Mouse (Mus musculus) gastrocnemius, postnatal 14 days (tissue): Measurements from ENCODE around the gene Picalm. TPM values are rescaled to one million over a fixed set of nuclear protein-coding genes. Genes with fewer than 3 reads are reported as not detected.
"Not testable (repeated sequence)": the region's sequence is repeated elsewhere in the genome, so short reads cannot be mapped to it uniquely, and the experiment has no call there.

Experiments
- DNase-seq: peaks from one replicate; pipeline ENCODE4 v3.0.0; 2021; ENCODE audit warnings: mixed read lengths
- intact Hi-C: fragments of 180-260 bp; cut with DNase I; formaldehyde crosslinking; loops from one replicate; pipeline ENCODE4 v1.15.1; 2025; ENCODE audit warnings: low total_unique reads
- total RNA-seq, 2 experiments: library from RNA; stranded (reverse); gene quantifications; 2 replicates each; pipeline ENCODE4 v1.2.3; 2021

The Picalm gene
- total RNA-seq, 2 experiments from 2014 or later: 111 to 140 TPM

DNA sequence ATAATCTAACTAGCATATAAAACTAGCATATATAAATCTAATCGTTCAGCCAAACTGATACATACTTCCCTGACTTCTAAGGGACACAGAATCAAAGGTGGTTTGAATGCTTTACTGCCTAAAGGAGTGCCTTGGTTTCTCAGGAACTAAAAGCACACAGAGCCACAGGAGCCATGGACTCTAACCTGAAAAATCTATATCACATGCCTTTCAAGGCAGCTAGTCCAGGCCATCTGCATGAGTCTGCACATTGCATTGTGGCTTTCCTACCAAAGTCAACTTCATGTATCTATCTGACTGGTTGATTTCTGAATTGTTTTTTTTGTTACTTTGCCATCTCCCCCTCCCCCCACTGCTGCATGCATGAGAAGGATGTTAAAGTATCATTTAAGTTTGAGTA lies 50.6 kb downstream of the Picalm start:
- intact Hi-C loops: no loop called here
- no peak for DNase-seq

GRCm38 (mm10) chr7:90200251-90200650 lies 70.2 kb downstream of the Picalm start:
- intact Hi-C loops: no loop called here
- DNase-seq: no peak

DNA sequence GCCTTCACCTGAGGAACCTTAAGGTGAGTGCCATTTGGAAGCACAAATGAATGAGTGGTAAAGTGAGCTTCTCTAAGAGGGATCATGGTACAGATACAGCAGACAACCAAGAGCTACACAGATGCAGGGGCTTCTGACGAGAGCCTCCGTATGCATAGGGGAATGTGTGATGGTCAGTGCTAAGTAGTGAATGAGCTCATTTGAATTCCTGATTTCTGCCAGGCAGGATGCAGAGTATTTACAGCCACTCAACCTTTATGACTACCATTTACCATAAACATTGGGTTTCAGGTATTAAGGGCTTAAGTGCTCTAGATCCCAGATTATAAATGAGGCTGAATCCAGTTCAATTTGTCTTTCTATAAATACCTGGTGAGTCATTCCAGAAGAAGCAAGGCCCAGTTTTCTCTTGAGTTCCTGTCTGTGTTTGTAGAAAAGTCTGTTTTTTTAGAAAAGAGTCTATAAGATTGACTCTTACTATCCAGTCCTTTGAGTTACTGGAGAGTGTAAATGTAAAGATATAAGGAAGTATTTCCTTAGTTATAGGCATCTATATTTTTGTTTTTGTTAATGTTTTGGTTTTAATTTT lies 72.0 kb downstream of the Picalm start:
- DNase-seq: no peak
- intact Hi-C loops: no loop called here

DNA sequence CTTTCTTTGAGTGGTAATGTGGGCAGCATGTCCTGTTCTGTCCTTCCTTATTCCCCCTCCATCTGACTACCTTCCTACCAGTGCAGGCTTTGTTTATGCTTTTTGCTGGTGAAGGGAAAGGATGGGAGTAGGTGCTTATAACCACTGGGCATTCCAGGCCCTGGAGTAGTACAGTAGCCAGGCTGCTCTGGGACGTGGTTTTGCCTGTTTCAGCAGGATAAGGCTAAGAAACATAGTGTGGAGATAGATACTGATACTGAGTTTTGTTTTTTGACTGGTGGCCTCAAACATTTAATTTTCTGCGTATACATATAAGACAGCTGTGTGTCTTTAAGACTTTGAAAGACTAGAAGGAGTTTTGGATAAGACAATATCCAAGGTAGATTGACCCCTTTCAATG lies 73.9 kb downstream of the Picalm start:
- intact Hi-C loops: no loop called here
- no peak for DNase-seq

DNA sequence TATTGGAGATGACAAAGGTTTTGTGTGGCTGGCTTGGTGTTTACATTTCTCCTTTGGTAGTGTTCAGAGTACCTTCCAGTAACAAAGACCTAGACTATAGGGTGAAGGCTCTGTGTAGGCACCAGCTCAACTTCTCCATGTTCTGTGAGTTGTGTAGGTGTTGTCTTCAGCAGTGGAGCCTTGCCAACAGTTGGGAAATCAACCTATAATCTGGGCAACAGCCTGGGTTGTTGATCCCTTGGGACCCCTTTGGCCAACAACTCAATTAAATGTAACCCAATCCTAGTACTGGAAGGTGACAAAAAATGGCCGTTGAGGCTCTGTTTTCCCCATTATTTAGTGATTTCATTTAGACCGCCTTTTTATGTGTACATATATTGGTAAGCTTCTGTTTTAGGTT lies 80.1 kb downstream of the Picalm start:
- DNase-seq: no peak
- intact Hi-C loops: no loop called here

DNA sequence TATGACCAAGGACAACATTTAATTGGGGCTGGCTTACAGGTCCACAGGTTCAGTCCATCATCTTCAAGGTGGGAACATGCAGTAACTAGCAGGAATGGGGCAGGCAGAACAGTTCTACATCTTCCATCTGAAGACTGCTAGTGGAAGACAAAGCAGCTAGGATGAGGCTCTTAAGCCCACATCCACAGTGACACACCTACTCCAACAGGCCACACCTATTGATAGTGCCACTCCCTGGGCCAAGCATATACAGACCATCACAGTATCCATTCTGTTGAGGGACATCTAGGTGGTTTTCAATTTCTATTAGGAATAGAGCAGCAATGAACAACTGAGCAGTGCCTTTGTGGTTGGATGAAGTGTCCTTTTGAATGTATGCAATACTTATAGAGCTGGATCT lies 80.9 kb downstream of the Picalm start:
- DNase-seq: no peak
- intact Hi-C loops: no loop called here

DNA sequence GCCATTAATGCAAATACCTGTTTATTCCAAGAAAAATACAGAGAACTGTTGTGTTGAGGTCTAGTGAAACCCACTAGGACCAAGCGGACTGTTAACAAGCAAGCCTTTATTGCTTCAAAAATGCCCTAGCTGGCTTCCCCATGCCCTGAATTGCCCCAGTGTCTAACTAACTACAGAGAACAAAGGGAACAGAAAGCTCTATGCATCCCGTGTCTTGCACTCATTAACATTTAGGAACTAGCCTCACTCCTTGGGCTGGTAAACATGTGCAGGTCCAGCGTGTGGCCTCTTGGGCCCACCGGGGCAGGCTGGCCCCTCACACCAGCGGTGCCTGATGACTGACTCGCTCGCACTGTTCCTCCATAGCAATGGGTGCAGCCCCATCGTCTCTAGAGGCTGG lies 86.5 kb downstream of the Picalm start:
- intact Hi-C loops: no loop called here

DNA sequence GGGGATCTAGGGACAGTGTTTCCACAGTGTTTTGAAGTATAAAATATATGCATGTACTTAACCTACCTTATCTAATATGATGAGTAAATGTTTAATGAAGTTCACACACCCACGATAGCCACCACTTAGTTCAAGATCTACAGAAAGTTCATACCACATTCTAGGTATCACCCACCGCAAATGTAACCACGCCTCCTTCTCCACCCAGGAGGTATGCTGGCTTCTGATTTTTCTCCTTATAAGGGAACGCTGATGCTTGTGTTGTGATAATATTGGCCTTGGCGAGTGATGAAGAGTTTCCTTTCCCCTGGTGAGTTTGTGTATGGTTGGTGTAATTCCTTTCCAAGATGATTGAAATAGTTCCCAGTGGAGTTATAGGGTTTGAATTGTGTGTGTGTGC lies 88.1 kb downstream of the Picalm start:
- DNase-seq: no peak
- intact Hi-C loops: no loop called here

More for the DNA sequence above, 86.5 kb downstream of the Picalm start:
- DNase-seq: no peak

DNA sequence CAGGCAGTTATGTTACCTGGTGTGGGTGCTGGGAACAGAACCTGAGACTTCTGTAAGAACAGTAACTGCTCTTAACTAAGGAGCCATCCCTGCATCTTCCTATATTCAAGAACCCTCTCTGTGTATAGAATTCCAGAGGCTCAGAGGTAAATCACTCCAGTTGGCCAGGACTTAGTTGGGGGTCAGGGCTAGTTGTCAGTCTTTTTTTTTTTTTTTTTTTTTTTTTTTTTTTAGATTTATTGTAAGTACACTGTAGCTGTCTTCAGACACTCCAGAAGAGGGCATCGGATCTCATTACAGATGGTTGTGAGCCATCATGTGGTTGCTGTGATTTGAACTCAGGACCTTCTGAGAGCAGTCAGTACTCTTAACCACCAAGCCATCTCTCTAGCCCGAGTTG lies 91.5 kb downstream of the Picalm start:
- intact Hi-C loops: no loop called here
- DNase-seq: no peak

DNA sequence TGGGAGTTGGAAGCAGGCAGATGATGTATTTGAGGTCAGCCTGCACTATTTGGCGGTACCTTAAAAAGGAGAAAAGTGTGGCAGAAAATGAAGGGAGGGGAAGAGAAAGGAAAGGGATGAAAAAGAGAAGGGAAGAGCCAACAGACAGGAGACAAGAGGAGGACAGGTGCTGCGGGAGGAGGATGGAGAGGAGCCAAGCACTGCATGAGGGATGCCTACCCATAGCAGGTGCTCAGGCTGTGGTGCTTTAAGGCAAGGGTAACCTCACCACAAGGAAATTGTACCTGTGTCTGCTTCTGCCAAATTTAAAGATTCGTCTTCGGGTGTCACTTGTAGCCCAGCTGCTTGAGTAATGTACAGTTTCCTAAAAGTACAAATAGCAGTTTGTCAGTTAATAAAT lies 98.1 kb downstream of the Picalm start:
- intact Hi-C loops: no loop called here
- no peak for DNase-seq

- DNase-seq, intact Hi-C loops: not testable (repeated sequence)
These were observed 98.9 kb downstream of the Picalm start for GRCm38 (mm10) chr7:90228884-90229283.

DNA sequence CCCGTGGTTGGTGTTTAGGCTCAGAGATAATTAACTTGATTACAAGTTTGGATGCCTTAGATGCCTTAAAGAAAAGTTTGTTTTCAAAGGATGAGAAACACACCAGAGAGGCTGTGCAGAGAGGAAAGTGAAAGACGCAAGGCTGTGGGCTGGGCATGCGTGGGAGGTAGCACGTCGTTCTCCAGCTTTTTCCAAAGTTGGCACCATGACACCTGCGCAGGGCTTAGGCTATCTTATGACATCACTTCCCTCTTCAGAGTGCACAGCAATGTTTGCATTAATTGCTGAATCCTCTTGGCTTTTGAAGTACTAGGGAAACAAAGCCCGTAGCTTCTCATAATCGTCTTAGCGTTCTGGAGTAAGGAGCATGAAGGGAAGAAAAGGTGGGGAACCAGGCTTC lies 101.4 kb downstream of the Picalm start:
- no peak for DNase-seq
- intact Hi-C loops: no loop called here

GRCm38 (mm10) chr7:90233921-90234320 lies 103.9 kb downstream of the Picalm start:
- intact Hi-C loops: no loop called here
- DNase-seq: peak; percentile 42

DNA sequence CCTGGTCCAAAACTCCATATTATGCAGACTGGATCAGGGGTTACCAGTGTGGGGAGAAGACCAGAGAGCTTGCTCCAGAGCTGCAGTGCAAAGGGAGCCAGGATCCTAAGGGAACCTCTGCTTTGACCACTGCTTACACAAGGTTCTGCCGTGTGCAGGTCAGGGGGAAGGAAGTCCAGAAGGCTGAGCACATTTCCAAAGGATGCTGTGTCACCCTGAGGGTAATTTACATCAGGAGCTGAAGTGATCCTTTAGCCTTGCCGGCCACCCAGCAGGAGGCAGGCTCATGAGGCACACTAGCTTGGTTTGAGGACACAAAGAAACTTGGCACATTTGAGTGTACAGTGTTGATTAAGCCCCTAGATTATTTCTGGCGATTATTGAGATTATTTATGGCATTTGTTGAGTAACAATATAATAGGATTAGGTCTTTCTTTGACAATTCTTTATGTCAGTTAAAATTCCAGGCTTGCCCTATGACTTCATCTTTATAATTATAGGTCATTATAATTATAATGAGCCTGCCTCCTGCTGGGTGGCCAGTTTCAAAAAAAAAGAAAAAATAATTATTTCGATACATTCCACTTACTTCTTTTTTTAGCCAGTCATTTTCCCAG lies 106.4 kb downstream of the Picalm start:
- no peak for DNase-seq
- intact Hi-C loops: no loop called here

DNA sequence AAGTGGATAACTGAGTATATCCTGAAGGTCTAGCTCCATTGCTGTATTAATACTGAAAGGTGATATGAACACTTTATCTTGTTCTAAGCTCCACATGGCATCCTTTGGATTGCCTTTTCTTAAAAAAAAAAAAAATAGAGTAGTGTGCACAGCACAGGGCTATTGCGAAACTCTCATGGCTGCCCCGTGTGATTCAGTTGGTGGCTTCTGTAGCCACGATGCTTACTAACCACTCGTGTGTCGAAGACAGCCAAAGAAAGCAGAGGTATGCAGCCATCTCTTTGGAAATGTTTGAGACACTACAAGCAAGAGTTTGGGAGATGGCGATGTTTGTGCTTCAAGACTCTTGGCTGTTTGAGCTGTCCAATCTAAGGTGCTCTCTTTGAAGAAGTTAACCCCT lies 113.1 kb downstream of the Picalm start:
- no peak for DNase-seq
- intact Hi-C loops: no loop called here

DNA sequence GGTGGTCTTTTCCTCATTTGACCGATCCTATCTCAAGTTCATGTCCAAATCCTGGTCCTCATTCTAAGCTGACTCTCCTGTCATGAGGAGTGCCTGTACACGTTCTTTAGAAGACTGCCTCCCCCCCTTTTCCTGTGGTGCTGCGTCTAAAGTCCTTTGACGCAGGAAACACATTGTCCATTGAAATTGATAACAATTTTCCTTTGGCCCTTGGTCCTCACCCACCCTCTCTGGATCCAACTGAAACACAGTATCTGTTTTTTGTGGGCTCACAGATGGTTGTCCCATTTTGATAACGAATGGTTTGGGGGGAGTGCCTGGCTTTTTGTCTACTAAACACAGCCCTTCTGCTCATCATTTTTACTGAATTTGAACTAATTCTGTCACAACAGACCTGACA lies 113.6 kb downstream of the Picalm start:
- intact Hi-C loops: no loop called here
- DNase-seq: no peak

DNA sequence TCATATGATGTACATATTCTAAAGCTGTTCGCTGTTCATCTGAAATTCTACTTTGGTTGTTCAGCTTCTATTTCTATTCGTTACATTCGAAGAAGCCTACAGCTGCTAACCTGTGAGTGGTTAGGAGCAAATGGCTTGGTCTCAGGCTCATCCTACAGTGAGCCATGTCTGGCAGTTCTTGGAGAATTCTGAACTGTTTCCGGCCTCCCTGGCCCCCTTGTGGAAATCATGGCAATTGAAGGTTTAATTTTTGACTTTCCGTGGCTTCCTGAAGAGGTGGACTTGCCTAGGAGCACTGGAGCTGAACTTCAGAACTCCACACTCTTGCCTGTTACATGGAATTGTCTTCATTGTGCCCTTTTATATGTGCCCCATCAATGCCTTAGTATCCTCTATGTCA lies 122.9 kb downstream of the Picalm start:
- intact Hi-C loops: no loop called here
- DNase-seq: no peak

GRCm38 (mm10) chr7:90258701-90259100 lies 128.7 kb downstream of the Picalm start:
- DNase-seq: no peak
- intact Hi-C loops: no loop called here

- DNase-seq: no peak
- intact Hi-C loops: no loop called here
These were observed 129.9 kb downstream of the Picalm start for GRCm38 (mm10) chr7:90259899-90260298.

DNA sequence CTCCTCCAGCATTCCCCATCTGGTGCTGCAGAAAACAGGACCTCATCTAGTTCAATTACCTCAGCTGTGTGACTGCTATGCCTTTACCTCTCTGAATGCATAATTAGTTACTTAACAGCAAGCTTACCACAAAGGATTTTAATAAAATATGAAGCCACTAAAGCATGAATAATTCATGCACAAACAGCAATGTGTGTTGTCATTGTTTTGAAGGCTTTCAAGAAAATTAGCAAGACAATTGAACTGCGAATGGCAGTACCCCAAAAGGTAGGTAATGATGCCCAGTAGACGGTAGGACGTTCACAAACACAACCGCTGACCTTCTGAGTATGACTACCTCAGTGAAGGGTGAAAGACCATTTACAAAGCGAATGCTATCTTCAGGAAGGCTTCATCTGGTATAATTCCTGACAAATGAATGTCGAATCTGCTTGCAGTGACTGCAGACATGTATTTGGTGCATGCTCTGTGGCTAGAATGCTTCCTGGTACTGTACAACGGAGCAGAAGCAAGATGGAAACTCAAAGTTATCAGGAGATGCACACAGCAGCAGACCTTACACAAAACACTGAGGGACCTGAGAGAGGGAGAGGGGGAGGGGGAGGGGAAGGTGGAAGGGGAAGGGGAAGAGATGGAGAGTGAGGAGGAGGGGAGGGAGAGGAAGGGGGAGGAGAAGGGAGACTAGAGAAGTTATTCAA lies 132.0 kb downstream of the Picalm start:
- intact Hi-C loops: no loop called here
- no peak for DNase-seq
